Mouse (Mus musculus): ENCODE data around the gene Tmem102.

Gene Tmem102

GRCm38 (mm10) chr11:69818871-69819270 lies 13.4 kb upstream of the Tmem102 start:
- DNase-seq, result no peak

DNA sequence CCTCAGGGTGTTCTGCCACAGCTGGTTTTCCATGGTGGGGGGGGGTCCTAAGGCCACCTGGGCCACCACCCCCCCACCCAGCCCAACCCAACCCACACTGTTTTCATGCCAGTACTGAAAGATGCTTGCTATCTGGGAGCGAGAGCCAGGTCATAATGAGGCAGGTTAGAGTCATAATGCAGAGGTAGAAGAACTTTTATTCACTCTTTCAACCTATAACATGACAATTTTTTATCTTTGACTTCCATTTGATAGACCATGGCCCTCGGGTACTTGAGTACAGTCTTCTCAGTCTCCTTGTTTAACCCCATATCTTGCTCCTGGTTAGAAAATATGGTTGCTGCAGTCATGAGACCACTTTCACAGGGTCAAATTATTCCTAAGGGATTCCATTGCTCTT lies 12.9 kb upstream of the Tmem102 start, which contains the start of gene Spem2:
Spem2 (minus strand) TSS at position 101 of the 400 bp plus-strand sequence.
- DNase-seq, result no peak

DNA sequence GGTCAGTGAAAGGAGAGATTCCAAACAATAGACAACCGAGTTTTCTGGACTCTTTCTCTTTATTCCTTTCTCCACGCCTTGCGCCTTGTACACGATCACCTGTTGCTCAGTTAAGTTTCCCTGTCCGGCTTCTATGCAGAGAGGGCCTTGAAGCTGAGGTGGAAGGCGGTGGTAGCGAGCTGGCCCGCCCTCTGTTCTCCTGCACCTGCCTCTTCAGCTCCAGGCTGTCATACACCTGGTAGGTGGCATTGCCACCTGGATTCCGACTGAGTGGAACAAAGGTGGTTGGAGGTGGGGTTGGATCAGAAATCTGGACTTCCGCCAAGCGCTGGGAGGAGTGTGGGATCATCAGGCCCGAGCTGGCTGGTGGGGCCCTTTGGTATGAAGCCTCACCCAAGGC lies 11.1 kb upstream of the Tmem102 start:
- no peak for DNase-seq

GRCm38 (mm10) chr11:69815155-69815554 lies 9.7 kb upstream of the Tmem102 start, which contains the start of gene Gm39566:
Gene Gm39566, minus strand, starts transcription at chr11:69815298.
- no peak for DNase-seq

DNA sequence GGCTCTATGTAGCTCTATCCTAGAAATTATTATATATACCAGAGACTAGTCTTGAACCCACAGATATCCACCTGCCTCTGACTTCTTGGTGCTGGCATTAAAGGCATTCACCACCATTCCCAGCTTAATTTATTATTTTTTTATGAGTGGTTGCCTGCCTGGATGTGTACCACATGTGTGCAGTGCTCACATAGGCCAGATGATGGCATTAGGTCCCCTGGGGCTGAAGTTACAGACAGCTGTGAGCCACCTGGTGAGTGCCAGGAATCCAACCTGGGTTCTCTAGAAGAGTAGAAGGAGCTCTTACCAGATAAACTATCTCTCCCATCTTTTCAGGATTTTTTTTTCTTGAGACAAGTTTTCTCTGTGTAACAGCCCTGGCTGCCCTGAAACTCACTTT lies 4.9 kb upstream of the Tmem102 start:
- no peak for DNase-seq

- DNase-seq, result no peak
Measured at GRCm38 (mm10) chr11:69807641-69808040, 2.2 kb upstream of the Tmem102 start.

DNA sequence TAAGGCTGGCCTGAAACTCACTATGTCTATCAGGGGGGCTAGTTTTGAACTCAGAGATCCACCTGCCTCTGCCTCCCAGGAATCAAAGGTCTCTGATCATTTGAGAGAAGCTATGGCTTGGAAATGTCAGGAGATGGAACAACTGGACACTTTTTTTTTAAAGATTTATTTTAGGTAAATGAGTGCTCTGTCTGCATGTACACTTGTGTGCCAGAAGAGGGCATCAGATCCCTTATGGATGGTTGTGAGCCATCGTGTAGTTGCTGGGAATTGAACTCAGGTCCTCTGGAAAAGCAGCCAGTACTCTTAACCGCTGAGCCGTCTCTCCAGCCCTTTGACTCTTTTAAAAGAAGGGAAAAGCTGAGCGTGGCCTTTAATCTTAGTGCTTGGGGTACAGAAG lies 954 bp upstream of the Tmem102 start:
- no peak for DNase-seq

DNA sequence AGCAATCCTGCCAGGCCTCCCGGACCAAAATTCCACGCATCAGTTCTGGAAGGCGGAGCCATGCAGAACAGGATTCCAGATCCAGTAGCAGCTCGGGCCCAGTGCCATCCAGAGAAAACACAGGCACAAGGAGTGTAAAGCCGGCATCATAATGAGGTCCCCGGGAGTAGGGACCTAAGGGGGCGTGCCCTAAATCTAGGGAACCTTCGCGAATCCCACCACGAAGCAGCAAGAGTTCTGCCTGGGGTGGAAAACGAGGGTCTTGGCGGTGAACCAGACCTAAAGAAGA lies 828 bp downstream of the Tmem102 start:
- peak; percentile 54 for DNase-seq

DNA sequence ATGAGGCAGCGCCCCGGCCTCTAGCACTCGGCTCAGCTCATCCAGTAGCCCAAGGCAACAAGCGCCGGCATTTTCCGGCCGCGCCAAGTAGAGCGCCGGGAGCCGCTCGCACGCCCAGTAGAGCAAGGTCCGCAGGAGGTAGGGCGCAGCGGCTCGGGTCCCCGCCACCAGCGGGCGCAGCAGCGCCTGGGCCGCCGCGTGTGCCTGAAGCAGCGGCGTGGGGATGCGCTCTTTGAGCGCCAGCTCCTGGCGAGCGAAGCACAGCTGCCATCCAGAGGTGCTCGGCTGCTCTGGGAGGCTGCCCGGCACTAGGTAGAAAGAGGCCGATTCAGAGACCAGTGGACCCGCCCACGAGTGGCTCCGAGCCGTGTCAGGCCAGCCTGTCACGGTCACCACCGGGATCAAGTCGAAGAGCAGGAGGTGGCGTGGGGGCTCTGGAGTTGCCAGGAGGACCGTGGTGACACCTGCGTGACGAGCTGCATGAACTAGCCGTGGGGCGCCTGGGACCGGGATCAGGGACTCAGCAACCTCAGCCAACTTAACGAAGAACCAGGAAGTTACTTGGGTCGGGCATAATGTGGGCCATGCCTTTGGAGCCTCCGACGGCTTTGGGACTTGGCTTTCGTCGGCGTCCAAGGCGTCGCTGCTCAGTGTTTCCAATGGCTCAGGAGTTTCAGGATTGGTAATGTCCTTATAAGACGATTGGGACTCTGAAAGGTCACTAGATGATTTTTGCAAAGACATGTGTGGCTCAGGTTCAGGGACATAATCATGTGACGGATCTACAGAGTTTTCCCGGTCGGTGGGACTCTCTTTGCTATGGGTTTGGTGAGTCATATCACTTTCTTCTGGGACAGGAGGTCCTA lies 1.4 kb downstream of the Tmem102 start:
- DNase-seq, result peak; percentile 79

- DNase-seq, result no peak
Measured at GRCm38 (mm10) chr11:69803328-69803727, 2.1 kb downstream of the Tmem102 start.

DNA sequence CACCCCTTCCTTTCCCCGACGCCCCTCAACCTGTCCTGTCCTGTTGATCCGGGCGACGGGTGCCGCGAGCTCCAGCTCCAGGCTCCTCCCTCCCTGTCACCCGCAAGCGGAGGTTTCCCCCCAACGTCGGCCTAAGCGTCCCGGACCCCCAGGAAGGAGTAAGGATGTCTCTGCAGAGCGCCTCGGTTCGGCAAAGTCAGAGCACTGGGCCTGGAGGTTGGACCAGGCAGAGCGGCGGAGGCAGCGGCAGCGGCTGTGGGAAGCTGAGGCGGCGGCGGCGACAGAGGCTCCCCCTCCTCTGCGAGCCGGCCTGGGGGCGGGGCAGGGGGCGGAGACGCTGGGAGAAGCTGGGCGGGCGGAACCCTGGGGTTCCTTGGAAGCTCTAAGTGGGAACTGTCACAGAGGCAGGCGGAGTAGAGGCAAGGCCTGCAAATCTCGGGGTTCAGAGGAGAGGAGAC lies 2.7 kb downstream of the Tmem102 start:
- DNase-seq, result peak; percentile 72

DNA sequence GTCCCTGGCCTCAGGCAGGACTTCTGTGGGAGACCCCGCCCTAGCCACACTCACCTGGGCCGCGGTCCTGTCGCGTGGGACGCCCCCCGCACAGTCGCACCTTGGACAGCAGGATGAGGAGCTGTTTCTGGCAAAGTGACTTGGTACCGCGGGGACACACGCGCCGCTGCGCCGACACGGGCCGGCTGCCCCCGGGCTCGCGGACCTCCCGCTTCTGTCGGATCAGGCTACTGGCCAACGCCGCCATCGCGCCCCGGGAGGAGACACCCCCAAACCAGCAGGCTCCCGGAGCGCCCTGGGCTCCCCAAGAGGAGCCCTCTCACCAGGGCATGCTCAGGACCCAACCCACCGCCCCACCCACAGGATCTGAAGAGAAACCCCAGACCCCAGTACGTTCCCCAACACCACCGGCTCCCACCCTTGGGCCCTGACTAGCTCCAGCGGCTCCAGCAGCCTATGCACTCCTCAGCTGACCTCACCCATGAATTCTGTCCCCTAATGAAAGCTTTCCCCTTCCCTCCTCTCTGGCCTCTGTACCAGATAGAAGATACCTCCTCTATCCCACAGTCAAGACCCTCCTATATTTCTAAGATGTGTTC lies 3.9 kb downstream of the Tmem102 start, which contains the start of gene Fgf11:
Fgf11 (minus strand) TSS at position 479 of the 599 bp plus-strand sequence.
- DNase-seq, result no peak

DNA sequence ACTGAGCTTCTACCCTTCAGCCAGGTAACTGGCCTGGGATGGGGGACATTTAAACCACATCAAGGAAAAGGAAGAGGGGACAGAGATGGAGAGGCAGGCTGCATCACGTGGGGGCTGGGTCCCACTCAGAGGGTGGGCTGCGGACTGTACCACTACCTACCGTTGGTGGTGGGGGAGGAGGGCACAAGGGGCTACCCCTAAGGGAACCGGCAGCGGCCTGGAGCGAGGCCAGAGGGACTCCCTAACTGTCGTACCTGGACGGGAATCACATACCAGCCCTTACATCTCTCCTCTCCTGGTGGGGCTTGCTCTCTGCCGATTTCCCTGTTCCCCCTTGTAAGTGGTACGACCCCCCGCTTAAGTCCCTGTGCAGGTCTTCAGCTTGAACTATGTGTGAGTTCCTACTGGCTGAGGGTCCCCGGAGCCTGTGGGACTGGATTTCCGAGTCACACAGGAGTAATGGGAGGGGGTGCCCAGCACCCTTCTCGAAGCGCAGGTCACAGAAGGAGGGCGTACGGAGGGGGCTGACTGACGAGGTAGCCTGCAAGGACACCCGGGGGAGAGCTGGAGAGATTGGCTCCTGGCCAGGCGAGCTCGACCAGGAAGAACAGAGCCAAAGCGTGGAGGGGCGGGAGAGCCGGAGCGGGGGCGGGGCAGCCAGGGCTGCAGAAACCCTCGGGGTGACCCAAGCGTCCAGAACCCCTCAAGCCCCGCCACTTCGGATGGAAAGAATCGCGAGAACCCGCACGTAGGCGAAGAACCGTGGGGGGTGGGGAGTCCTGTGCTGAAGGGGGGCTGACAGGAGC lies 4.8 kb downstream of the Tmem102 start:
- DNase-seq, result peak; percentile 44

- no peak for DNase-seq
Measured at GRCm38 (mm10) chr11:69800138-69800391, 5.4 kb downstream of the Tmem102 start.

- no peak for DNase-seq
Measured at GRCm38 (mm10) chr11:69799394-69800137, 5.9 kb downstream of the Tmem102 start.

DNA sequence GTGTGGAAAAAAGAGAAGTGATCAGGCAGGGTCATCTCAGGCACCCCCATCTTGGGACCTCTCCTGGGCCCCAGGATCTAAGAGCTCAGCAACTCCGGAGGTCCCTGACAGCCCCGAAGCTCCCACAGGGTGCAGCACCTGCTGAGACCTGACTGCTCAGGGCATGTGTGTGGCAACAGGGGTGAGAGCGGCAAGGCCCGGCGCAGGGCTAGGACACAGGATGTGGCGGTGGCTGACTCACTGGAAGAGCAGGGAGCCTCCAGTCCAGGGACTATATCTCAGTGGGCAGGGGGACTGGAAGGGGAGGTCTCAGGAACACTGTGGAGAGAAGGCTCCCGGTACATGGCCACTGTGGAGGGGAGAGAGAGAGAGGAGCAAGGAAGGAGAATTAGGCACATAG lies 7.5 kb downstream of the Tmem102 start:
- no peak for DNase-seq

- no peak for DNase-seq
Measured at GRCm38 (mm10) chr11:69795983-69796435, 9.4 kb downstream of the Tmem102 start.

DNA sequence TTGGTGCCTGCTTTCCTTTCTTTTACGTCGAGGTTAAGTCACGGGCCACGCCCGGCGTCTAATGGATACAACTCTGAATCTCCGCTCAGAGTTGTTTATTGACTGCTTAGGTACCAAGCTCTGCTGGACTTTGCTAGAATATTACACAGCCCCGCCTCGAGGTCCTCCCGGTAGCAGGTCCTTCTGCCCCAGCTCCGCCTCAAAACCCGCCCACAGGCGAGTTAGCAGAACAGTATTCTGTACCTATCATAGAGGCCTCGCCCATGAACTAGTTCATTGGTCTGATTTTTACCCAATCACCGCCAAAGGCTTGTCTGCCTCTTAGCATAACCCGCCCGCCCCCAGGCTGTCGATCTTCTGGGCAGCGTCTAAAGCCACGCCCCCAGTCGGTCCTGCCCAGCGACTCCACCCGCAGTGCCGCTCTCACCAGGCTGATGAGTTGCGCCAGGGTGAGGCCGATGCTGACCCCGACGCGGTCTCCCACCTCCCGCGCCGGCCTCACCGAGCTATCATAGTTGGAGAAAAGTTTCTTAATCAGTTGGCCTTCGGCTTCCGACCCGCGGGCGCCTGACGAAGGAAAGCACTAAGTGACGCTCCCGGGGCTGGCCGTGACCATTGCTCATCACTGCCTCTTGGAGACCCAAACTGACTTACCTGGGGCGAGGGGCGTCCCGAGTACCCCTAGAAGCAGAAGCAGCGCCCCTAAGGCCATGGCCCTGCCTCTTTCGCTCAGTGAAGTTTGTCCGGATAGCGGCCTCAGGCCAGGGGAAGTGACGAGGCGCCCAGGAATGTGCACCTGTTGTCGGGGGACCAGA lies 10.0 kb downstream of the Tmem102 start, which contains the start of gene Chrnb1:
Chrnb1 (minus strand) TSS at position 776 of the 815 bp plus-strand sequence.
- DNase-seq, result peak; percentile 99

- no peak for DNase-seq
Measured at GRCm38 (mm10) chr11:69793429-69793828, 12.0 kb downstream of the Tmem102 start.

- no peak for DNase-seq
Measured at GRCm38 (mm10) chr11:69791420-69791819, 14.0 kb downstream of the Tmem102 start.

DNA sequence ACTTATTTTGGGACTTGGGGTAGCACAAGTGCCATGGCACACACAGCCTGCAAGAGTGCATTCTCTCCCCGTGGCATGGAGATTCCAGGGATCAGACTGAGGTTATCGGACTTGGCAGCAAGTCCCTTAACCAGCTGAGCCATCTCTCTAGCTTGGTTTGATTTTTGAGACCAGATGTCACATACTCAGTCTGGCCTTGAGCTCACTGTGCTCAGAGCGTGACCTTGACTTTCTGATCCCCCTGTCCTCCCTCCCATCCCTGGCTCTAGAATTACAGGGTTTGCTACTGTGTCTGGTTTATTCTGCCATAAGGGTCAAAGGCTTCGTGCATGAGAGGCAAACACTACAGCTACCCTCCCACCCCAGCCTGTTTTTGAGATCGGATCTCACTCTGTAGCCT lies 16.0 kb downstream of the Tmem102 start:
- DNase-seq, result no peak

- DNase-seq, result no peak
Measured at GRCm38 (mm10) chr11:69787306-69787705, 18.1 kb downstream of the Tmem102 start.
